Mouse (Mus musculus) liver, embryonic 15.5 days (tissue): ENCODE measurements around the gene Ralbp1. TPM values are rescaled to one million over a fixed set of nuclear protein-coding genes. Genes with fewer than 3 reads are reported as not detected.

Experiments
- ATAC-seq: fragments of 200-750 bp; cut with Nextera tagmentation; 2 replicates; pipeline ENCODE4 v1.8.0; 2017; ENCODE audit warnings: moderate number of reproducible peaks, mild to moderate bottlenecking, moderate library complexity; ENCODE audit not compliant: insufficient read depth
- H3K27ac ChIP-seq: fragments of 300-500 bp; sonication (generic); replicated peaks from 2 replicates; pipeline ENCODE4 v1.5.1; 2015; ENCODE audit warnings: mild to moderate bottlenecking, inconsistent platforms
- H3K27me3 ChIP-seq: fragments of 300-500 bp; sonication (generic); 2 replicates; pipeline ENCODE4 v1.6.1; 2015; ENCODE audit warnings: mild to moderate bottlenecking, inconsistent platforms
- H3K36me3 ChIP-seq: fragments of 300-500 bp; sonication (generic); replicated peaks from 2 replicates; pipeline ENCODE4 v1.6.1; 2015; ENCODE audit warnings: moderate library complexity, mild to moderate bottlenecking, inconsistent platforms
- H3K4me1 ChIP-seq: fragments of 300-500 bp; sonication (generic); replicated peaks from 2 replicates; pipeline ENCODE4 v1.6.1; 2015; ENCODE audit warnings: inconsistent platforms
- H3K4me2 ChIP-seq: fragments of 300-500 bp; sonication (generic); 2 replicates; pipeline ENCODE4 v1.6.1; 2015; ENCODE audit warnings: moderate library complexity, mild to moderate bottlenecking, inconsistent platforms
- H3K4me3 ChIP-seq: fragments of 300-500 bp; sonication (generic); replicated peaks from 2 replicates; pipeline ENCODE4 v1.5.1; 2015; ENCODE audit warnings: mild to moderate bottlenecking, inconsistent platforms
- H3K9ac ChIP-seq: fragments of 300-500 bp; sonication (generic); 2 replicates; pipeline ENCODE4 v1.6.1; 2015; ENCODE audit warnings: moderate library complexity, mild to moderate bottlenecking, inconsistent platforms
- H3K9me3 ChIP-seq: fragments of 300-500 bp; sonication (generic); replicated peaks from 2 replicates; pipeline ENCODE4 v1.6.1; 2016; ENCODE audit warnings: inconsistent platforms
- WGBS: fragments of 180-500 bp; shearing (Covaris S2); methylation state at CpG from one replicate; pipeline ENCODE4 v1.1.7; 2015; ENCODE audit warnings: mixed read lengths; ENCODE audit not compliant: insufficient replicate concordance; 5-methylcytosine and 5-hydroxymethylcytosine counted together
- polyA plus RNA-seq: library from polyadenylated mRNA; unstranded; fragments of >200 nt; fragmentation: Nextera tagmentation; extraction: Ambion mirVana; gene quantifications from 2 replicates; pipeline ENCODE4 v1.2.1, GENCODE M21; 2015

Ralbp1 gene
- polyA plus RNA-seq, 1 experiment from 2014 or later, result 38.8 TPM

GRCm38 (mm10) chr17:65850487-65850886 is 35.1 kb downstream of the Ralbp1 start:
- WGBS, result 87% methylated on average over 17 of the region's 17 CpGs
- no peak overlapping the region for H3K4me2 ChIP-seq
- no peaks in the 10 kb centered on the region for H3K27me3 ChIP-seq
- H3K9ac ChIP-seq, result no peak overlapping the region
- H3K27ac ChIP-seq, result no peak overlapping the region
- ATAC-seq, result no peak
- peaks cover 70% of the 10 kb centered on the region for H3K36me3 ChIP-seq
- H3K4me3 ChIP-seq, result no peak overlapping the region
- H3K4me1 ChIP-seq, result no peaks in the 10 kb centered on the region
- no peaks in the 10 kb centered on the region for H3K9me3 ChIP-seq

DNA sequence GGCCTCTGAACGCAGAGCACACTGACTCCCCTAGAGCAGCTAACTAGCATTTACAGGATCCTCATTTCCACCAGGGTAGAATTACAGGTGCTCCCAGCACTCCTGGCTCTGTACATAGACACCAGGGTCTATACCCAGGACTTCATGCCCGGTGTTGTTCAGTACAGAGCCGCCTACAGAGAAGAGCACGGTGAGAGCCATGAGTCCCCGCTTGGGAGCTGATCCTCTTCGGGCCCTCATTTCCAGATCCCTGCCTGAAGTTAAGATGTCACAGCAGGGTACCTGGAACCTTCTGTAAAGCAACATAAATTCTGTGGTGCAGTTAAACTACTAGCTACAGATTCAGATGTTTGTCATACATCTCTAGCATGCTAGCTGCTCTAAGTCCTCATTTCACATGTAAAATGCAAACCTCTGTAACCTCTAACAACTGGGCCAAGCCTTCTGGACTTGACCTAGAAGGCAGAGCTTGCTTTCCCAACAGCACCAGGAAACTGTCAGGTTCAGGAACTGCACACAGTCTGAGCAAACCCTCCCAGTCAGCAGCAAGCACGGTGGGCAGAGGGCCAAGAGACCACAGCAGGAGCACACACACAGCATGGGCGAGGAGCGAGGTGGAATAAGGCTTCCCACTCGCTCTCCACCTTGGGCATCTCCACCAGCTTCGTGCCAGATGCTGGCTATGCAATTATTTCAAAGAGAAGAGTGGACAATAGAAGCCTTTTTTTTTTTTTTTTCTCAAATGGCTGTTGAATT is 37.7 kb downstream of the Ralbp1 start:
- no peaks in the 10 kb centered on the region for H3K9me3 ChIP-seq
- no peaks in the 10 kb centered on the region for H3K4me1 ChIP-seq
- ATAC-seq, result no peak
- H3K36me3 ChIP-seq, result peaks cover 56% of the 10 kb centered on the region
- 86% methylated on average over 11 of the region's 11 CpGs for WGBS
- no peak overlapping the region for H3K4me2 ChIP-seq
- no peaks in the 10 kb centered on the region for H3K27me3 ChIP-seq
- H3K9ac ChIP-seq, result no peak overlapping the region
- no peak overlapping the region for H3K4me3 ChIP-seq
- no peak overlapping the region for H3K27ac ChIP-seq

GRCm38 (mm10) chr17:65845423-65845822 is 40.2 kb downstream of the Ralbp1 start:
- no peaks in the 10 kb centered on the region for H3K4me1 ChIP-seq
- H3K9me3 ChIP-seq, result no peaks in the 10 kb centered on the region
- no peak overlapping the region for H3K4me3 ChIP-seq
- H3K4me2 ChIP-seq, result no peak overlapping the region
- 76% methylated on average over 6 of the region's 6 CpGs for WGBS
- no peak overlapping the region for H3K27ac ChIP-seq
- H3K9ac ChIP-seq, result no peak overlapping the region
- no peak for ATAC-seq
- H3K36me3 ChIP-seq, result peaks cover 56% of the 10 kb centered on the region
- no peaks in the 10 kb centered on the region for H3K27me3 ChIP-seq

- Histone ChIP-seq H3K36me3 (peaks cover 59% of the 10 kb centered on the region), H3K4me3 (no peak overlapping the region), H3K4me2 (no peak overlapping the region), H3K27me3 (no peaks in the 10 kb centered on the region), H3K9ac (no peak overlapping the region), H3K4me1 (no peaks in the 10 kb centered on the region), H3K9me3 (no peaks in the 10 kb centered on the region), H3K27ac (no peak overlapping the region)
- WGBS, result 75% methylated on average over 10 of the region's 10 CpGs
- ATAC-seq, result no peak
Measured at GRCm38 (mm10) chr17:65842669-65843381, 42.8 kb downstream of the Ralbp1 start.

- H3K4me3 ChIP-seq, result no peak overlapping the region
- no peak overlapping the region for H3K27ac ChIP-seq
- peaks cover 80% of the 10 kb centered on the region for H3K36me3 ChIP-seq
- H3K9me3 ChIP-seq, result no peaks in the 10 kb centered on the region
- H3K9ac ChIP-seq, result no peak overlapping the region
- ATAC-seq, result no peak
- no peaks in the 10 kb centered on the region for H3K4me1 ChIP-seq
- H3K4me2 ChIP-seq, result no peak overlapping the region
- 77% methylated on average over 7 of the region's 7 CpGs for WGBS
- no peaks in the 10 kb centered on the region for H3K27me3 ChIP-seq
Measured at GRCm38 (mm10) chr17:65839541-65840256, 45.9 kb downstream of the Ralbp1 start.

DNA sequence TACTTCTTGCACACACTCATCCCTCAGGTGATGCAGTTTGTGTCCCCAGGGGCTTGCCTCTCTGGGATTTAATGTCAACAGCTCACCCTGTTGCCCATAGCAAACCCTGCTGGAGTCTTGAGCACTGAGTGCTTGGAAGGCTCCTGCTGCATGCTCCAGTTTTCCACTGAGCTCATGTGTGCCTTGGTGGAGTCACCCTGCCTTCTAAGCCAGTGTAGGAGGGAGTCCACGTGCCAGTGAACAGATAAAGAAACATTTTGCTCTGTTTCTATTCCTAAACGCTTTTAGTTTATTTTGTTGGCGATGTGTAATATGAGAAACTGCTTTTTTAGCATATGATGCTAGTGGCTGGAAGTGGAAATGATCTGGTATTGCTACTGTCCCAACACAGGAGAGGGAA is 48.9 kb downstream of the Ralbp1 start:
- ATAC-seq, result no peak
- Histone ChIP-seq H3K27me3 (no peaks in the 10 kb centered on the region), H3K27ac (no peak overlapping the region), H3K9ac (no peak overlapping the region), H3K4me3 (no peak overlapping the region), H3K4me2 (no peak overlapping the region), H3K9me3 (no peaks in the 10 kb centered on the region), H3K4me1 (no peaks in the 10 kb centered on the region), H3K36me3 (peaks cover 93% of the 10 kb centered on the region)
- WGBS, result 70% methylated on average over 3 of the region's 3 CpGs

GRCm38 (mm10) chr17:65833891-65834290 is 51.7 kb downstream of the Ralbp1 start:
- Histone ChIP-seq H3K4me3 (no peak overlapping the region), H3K9ac (no peak overlapping the region), H3K27ac (no peak overlapping the region), H3K27me3 (no peaks in the 10 kb centered on the region), H3K9me3 (no peaks in the 10 kb centered on the region), H3K36me3 (peaks cover 90% of the 10 kb centered on the region), H3K4me2 (no peak overlapping the region), H3K4me1 (no peaks in the 10 kb centered on the region)
- ATAC-seq, result no peak
- WGBS, result 77% methylated on average over 3 of the region's 3 CpGs

DNA sequence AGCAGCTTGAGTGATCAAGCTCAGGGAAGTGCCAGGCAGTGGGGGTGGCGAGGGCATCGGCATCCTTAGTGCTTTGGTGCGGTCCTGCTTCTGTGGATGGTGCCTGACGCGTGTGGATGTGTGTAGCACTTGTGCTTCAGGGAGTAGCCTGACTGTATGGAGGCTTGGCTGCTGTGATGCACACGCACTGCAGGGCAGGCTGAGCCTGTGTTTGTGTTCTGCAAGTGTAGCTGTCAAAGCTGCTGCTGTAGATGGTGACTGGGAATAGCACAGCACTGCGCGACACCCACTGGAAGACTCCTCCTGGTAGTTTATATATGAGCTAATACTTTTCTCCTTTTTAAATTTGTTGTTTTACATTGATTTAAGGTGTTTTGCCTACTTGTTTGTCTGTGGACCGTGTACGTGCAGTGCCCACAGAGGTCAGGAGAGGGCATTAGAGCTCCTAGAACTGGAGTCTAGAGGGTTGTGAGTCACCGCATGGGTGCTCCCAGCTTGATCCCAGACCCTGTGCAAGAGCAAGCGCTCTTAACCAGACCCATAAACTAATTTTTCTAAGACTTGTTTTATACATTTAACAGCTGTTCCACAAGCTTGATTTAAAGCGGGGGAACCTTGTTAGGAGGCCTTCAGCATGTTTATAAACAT is 55.3 kb downstream of the Ralbp1 start:
- no peak overlapping the region for H3K4me2 ChIP-seq
- no peak overlapping the region for H3K27ac ChIP-seq
- H3K9ac ChIP-seq, result no peak overlapping the region
- H3K27me3 ChIP-seq, result no peaks in the 10 kb centered on the region
- H3K36me3 ChIP-seq, result peaks cover 69% of the 10 kb centered on the region
- WGBS, result 84% methylated on average over 13 of the region's 13 CpGs
- no peaks in the 10 kb centered on the region for H3K4me1 ChIP-seq
- ATAC-seq, result no peak
- H3K4me3 ChIP-seq, result no peak overlapping the region
- no peaks in the 10 kb centered on the region for H3K9me3 ChIP-seq

DNA sequence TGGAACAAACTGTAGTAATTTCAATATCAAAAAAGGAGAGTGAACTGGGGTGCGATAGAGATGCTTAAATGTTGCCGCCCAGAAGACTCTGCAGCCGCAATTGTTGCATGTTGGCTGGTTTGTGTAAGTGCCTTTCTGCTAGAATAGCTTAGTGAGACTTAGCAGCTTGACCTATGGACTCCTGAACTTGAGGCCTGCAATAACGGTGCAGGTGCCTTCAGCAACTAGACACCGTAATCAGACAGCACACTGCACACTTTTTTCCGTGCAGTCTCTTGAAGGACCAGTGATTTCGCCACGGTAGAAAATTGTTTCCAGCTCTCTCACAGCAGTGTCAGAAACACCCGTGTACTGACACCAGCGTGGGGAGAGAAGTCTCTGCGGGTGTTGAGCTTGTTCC is 56.6 kb downstream of the Ralbp1 start:
- H3K27ac ChIP-seq, result no peak overlapping the region
- no peaks in the 10 kb centered on the region for H3K4me1 ChIP-seq
- H3K9ac ChIP-seq, result no peak overlapping the region
- no peak for ATAC-seq
- H3K36me3 ChIP-seq, result peaks cover 71% of the 10 kb centered on the region
- H3K9me3 ChIP-seq, result no peaks in the 10 kb centered on the region
- H3K4me2 ChIP-seq, result no peak overlapping the region
- no peak overlapping the region for H3K4me3 ChIP-seq
- WGBS, result 85% methylated on average over 11 of the region's 11 CpGs
- H3K27me3 ChIP-seq, result no peaks in the 10 kb centered on the region

- no peak for ATAC-seq
- no peak overlapping the region for H3K27ac ChIP-seq
- WGBS, result 83% methylated on average over 5 of the region's 5 CpGs
- H3K4me2 ChIP-seq, result no peak overlapping the region
- peaks cover 64% of the 10 kb centered on the region for H3K36me3 ChIP-seq
- H3K27me3 ChIP-seq, result no peaks in the 10 kb centered on the region
- no peak overlapping the region for H3K4me3 ChIP-seq
- no peaks in the 10 kb centered on the region for H3K9me3 ChIP-seq
- H3K9ac ChIP-seq, result no peak overlapping the region
- H3K4me1 ChIP-seq, result no peaks in the 10 kb centered on the region
Measured at GRCm38 (mm10) chr17:65827904-65828303, 57.7 kb downstream of the Ralbp1 start.
